Mouse (Mus musculus) thymus, adult 2 months (tissue): ENCODE data around the gene Gm20503.

Experiments
- CTCF ChIP-seq: fragments of 200-500 bp; IDR thresholded peaks from 2 replicates; pipeline ENCODE4 v1.5.1; 2012; ENCODE audit warnings: mild to moderate bottlenecking, control low read depth, low read length, moderate library complexity, borderline replicate concordance; ENCODE audit not compliant: control insufficient read depth, poor library complexity, insufficient read depth; ENCODE audit errors: extremely low read depth
- POLR2A ChIP-seq: fragments of 200-500 bp; IDR thresholded peaks from 2 replicates; pipeline ENCODE4 v1.6.1; 2012; ENCODE audit warnings: mild to moderate bottlenecking, low read length, control low read depth, moderate library complexity; ENCODE audit not compliant: control insufficient read depth, poor library complexity, insufficient read depth; ENCODE audit errors: extremely low read depth

GRCm38 (mm10) chr4:59057929-59058328 is 54.9 kb downstream of the Gm20503 start:
- TF ChIP-seq POLR2A (no peak), CTCF (no peak)
